Mouse (Mus musculus) E14TG2a.4 (cell line): ENCODE results near the gene Oxsr1.
A peak's percentile ranks its signal among the peaks of the same experiment; 100 is the strongest.
"Not testable (repeated sequence)": the region's sequence is repeated elsewhere in the genome, so short reads cannot be mapped to it uniquely, and the experiment has no call there.

Source experiments
- H3K27me3 ChIP-seq: 2 replicates; pipeline ENCODE4 v1.6.1; 2014; ENCODE audit warnings: low read length, control low read depth; ENCODE audit not compliant: insufficient read depth
- H3K36me3 ChIP-seq: 2 replicates; pipeline ENCODE4 v1.6.1; 2014; ENCODE audit warnings: low read length, control low read depth; ENCODE audit not compliant: insufficient read depth
- H3K4me1 ChIP-seq: replicated peaks from 2 replicates; pipeline ENCODE4 v1.6.1; 2014; ENCODE audit warnings: low read depth, low read length, control low read depth
- H3K4me3 ChIP-seq: replicated peaks from 2 replicates; pipeline ENCODE4 v1.5.1; 2014; ENCODE audit warnings: mild to moderate bottlenecking, low read length
- H3K9me3 ChIP-seq: 2 replicates; pipeline ENCODE4 v1.6.1; 2014; ENCODE audit warnings: low read length, control low read depth
- CTCF ChIP-seq: conservative IDR thresholded peaks from 2 replicates; pipeline ENCODE4 v1.5.1; 2014; ENCODE audit warnings: low read length
- NANOG ChIP-seq: IDR thresholded peaks from 2 replicates; pipeline ENCODE4 v1.6.1; 2014; ENCODE audit warnings: borderline replicate concordance, low read length, mixed read lengths
- POU5F1 ChIP-seq: IDR thresholded peaks from 2 replicates; pipeline ENCODE4 v1.6.1; 2014; ENCODE audit warnings: low read length, borderline replicate concordance

Gene Oxsr1

DNA sequence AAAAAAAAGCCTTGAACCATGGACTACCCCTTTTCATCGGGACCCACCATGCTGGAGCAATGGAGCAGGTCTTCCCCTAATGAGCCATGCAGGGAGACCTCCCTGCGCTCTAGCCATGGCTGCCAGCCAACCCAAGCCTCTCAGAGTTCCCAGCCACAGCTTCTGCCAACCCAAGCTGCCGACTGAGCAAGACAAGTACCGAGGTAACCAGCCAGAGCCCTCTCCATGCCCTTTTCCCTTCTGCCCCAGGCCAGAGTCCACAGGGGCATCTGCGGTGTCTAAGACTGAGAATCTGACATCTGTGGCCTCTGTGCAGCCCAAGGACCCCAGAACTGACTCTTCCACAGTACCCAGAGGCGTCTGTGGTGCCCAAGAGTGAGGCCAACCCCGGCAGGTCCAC is 45.9 kb downstream of the Oxsr1 start:
- TF ChIP-seq POU5F1 (no peak), NANOG (no peak), CTCF (no peak)

GRCm38 (mm10) chr9:119274814-119275213 is 47.4 kb downstream of the Oxsr1 start:
- not testable (repeated sequence) for H3K27me3 ChIP-seq, H3K4me3 ChIP-seq, H3K9me3 ChIP-seq
- Histone ChIP-seq H3K36me3 (peaks cover 75% of the 10 kb centered on the region), H3K4me1 (peaks cover 49% of the 10 kb centered on the region)
- 0 out of 2 replicates have a peak, but pooled peaks have one; percentile 2 for TF ChIP-seq CTCF

More for the DNA sequence above, 45.9 kb downstream of the Oxsr1 start:
- H3K4me3 ChIP-seq, result peak overlapping the region; percentile 17; the same call in 1 of the 2 replicates
- peaks cover 76% of the 10 kb centered on the region for H3K36me3 ChIP-seq
- H3K9me3 ChIP-seq, result no peaks in the 10 kb centered on the region
- H3K27me3 ChIP-seq, result no peaks in the 10 kb centered on the region
- peaks cover 47% of the 10 kb centered on the region for H3K4me1 ChIP-seq

DNA sequence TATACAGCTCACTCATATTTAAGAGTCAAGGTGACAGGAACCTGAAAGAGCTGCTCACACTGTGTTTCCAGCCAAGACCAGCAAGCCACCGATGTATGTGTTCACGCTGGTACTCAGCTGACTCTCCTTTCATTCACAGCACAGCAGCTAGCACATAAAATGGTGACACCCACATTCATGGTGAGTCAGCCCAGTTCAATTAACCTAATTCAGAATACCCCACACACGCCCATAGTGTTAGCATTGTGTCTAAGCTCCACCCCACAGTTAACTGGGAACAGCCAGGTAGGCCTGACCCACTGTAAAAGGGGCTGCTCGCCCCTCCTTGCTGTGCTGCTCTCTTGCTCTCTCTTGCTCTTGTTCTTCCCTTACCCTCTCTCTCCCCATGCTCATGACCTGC is 50.7 kb downstream of the Oxsr1 start:
- H3K36me3 ChIP-seq, result peaks cover 74% of the 10 kb centered on the region
- no peak for TF ChIP-seq POU5F1
- no peak for TF ChIP-seq NANOG
- no peak for TF ChIP-seq CTCF
- H3K4me3 ChIP-seq, result no peak overlapping the region
- no peaks in the 10 kb centered on the region for H3K27me3 ChIP-seq
- no peaks in the 10 kb centered on the region for H3K9me3 ChIP-seq
- H3K4me1 ChIP-seq, result peaks cover 38% of the 10 kb centered on the region

GRCm38 (mm10) chr9:119268588-119269145 is 53.6 kb downstream of the Oxsr1 start:
- no peaks in the 10 kb centered on the region for H3K27me3 ChIP-seq
- H3K4me3 ChIP-seq, result no peak overlapping the region
- H3K4me1 ChIP-seq, result peaks cover 25% of the 10 kb centered on the region
- H3K36me3 ChIP-seq, result peaks cover 87% of the 10 kb centered on the region
- H3K9me3 ChIP-seq, result no peaks in the 10 kb centered on the region
- no peak for TF ChIP-seq POU5F1
- no peak for TF ChIP-seq NANOG
- TF ChIP-seq CTCF, result no peak

DNA sequence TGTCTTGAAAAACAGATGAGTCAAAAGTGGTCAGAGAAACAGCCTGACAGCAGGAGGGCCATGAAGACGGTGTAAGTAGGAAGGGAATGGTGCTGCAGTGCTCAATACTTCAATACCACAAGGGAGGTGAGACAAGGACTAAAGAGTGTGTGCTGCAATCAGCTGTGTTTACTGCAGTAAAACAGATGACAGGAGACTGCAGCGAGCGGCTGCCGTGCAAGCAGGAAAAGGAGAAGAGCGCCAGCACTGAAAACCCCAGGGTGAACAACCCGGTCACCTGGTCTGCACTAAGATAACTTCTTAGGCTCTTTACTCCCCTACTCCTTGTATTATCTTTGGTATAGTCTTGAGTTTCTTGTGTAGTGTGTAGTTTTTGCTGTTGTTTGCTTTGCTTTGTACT is 54.1 kb downstream of the Oxsr1 start:
- Histone ChIP-seq H3K36me3 (peaks cover 90% of the 10 kb centered on the region), H3K27me3 (no peaks in the 10 kb centered on the region), H3K4me3 (no peak overlapping the region), H3K9me3 (no peaks in the 10 kb centered on the region), H3K4me1 (peaks cover 23% of the 10 kb centered on the region)
- TF ChIP-seq NANOG, result no peak
- TF ChIP-seq CTCF, result no peak
- no peak for TF ChIP-seq POU5F1

DNA sequence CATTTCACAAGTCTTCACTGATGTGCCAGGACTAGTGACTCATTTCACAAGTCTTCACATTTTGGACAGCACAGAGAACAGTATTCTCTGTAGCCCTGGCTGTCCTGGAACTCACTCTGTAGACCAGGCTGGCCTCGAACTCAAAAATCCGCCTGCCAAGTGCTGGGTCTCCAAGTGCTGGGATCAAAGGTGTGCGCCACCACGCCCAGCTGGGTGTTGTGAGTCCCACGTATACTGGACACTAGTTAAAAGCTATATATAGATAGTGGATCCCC is 56.2 kb downstream of the Oxsr1 start:
- peaks cover 96% of the 10 kb centered on the region for H3K36me3 ChIP-seq
- not testable (repeated sequence) for H3K9me3 ChIP-seq, H3K27me3 ChIP-seq, H3K4me3 ChIP-seq, H3K4me1 ChIP-seq

- H3K4me1 ChIP-seq, H3K4me3 ChIP-seq, H3K9me3 ChIP-seq, H3K27me3 ChIP-seq: not testable (repeated sequence)
- H3K36me3 ChIP-seq, result peaks cover 95% of the 10 kb centered on the region
Measured at GRCm38 (mm10) chr9:119265373-119266120, 56.7 kb downstream of the Oxsr1 start.

DNA sequence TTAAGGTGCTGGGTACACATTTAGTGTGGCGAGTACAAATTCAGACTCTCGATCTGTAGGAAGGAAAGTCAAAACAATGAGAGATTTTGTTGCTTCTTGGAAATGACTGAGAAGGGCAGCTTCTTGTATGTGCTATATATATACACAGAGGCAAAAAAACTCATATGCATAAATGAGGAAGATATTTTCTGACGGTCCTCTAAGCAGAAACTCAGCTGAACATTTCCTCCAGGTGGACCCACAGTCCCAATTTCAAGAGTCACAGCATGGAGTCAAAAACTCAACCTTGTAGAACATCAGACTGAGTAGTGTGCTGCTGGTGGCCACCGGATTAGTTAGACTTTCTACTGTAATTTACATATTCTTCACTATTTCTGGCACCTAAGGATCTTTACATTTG is 59.2 kb downstream of the Oxsr1 start:
- TF ChIP-seq CTCF, result no peak
- no peak for TF ChIP-seq POU5F1
- no peak for TF ChIP-seq NANOG
- no peaks in the 10 kb centered on the region for H3K27me3 ChIP-seq
- no peak overlapping the region for H3K4me3 ChIP-seq
- H3K9me3 ChIP-seq, result no peaks in the 10 kb centered on the region
- peaks cover 97% of the 10 kb centered on the region for H3K36me3 ChIP-seq
- H3K4me1 ChIP-seq, result no peaks in the 10 kb centered on the region

DNA sequence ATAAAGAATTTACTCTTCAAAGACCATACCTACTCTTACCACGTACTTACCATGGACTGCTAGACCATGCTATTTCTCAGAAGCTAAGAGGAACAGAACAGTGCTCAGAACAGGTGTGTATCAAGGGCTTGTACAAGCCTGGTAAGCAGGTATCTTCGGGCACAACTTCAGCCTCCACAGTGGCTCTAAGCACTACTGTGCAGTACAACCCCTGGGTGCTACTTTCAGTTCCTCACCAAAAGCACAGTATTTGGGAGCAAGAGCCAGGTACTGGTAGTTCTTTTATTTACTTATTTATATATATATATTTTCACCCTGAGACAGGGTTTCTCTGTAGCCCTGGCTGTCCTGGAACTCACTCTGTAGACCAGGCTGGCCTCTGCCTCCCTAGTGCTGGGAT is 61.4 kb downstream of the Oxsr1 start:
- TF ChIP-seq CTCF (no peak), NANOG (no peak), POU5F1 (no peak)
- peaks cover 97% of the 10 kb centered on the region for H3K36me3 ChIP-seq
- no peaks in the 10 kb centered on the region for H3K4me1 ChIP-seq
- no peaks in the 10 kb centered on the region for H3K27me3 ChIP-seq
- H3K9me3 ChIP-seq, result no peaks in the 10 kb centered on the region
- H3K4me3 ChIP-seq, result no peak overlapping the region
